Mouse (Mus musculus): Measurements from ENCODE around the gene Naa10. TPM values are rescaled to one million over a fixed set of nuclear protein-coding genes. Genes with fewer than 3 reads are reported as not detected.
A peak's percentile ranks its signal among the peaks of the same experiment; 100 is the strongest.

Gene Naa10
- total and polyA plus RNA-seq, 2 experiments from 2014 or later = 62.5 to 95.2 TPM

- WGBS = 22% methylated on average over 31 of the region's 31 CpGs
- H3K36me3 ChIP-seq (replicated peaks; ENCODE audit: control insufficient read depth, insufficient read depth, low read length) = peaks cover 6% of the 10 kb centered on the region; the same call in 1 of the 2 replicates
- H3K9ac ChIP-seq (replicated peaks; ENCODE audit: low read depth, low read length) = no peak overlapping the region; the same call in 1 of the 2 replicates
- no peak overlapping the region for H3K4me3 ChIP-seq (ENCODE audit: low read depth, low read length)
- no peaks in the 10 kb centered on the region for H3K27me3 ChIP-seq (ENCODE audit: control insufficient read depth, insufficient read depth, low read length)
- peak overlapping the region; percentile 42 for H3K4me2 ChIP-seq (ENCODE audit: low read depth, low read length)
- peak; percentile 98 for ATAC-seq (ENCODE audit: insufficient read depth, low read depth)
- no peaks in the 10 kb centered on the region for H3K9me3 ChIP-seq (replicated peaks; ENCODE audit: control insufficient read depth, low read length)
- no peaks in the 10 kb centered on the region for H3K4me1 ChIP-seq (ENCODE audit: control insufficient read depth, insufficient read depth)
- peak; percentile 50 for TF ChIP-seq CTCF (IDR thresholded peaks at IDR 0.05; ENCODE audit: low read depth)
- no peak for TF ChIP-seq EP300 (IDR thresholded peaks at IDR 0.05; ENCODE audit: low read depth)
- peak; percentile 97 for DNase-seq (ENCODE audit: low spot score)
- peak overlapping the region; percentile 85 for H3K27ac ChIP-seq (ENCODE audit: low read depth)
Measured at GRCm38 (mm10) chrX:73914827-73915703, 6.7 kb downstream of the Naa10 start.

GRCm38 (mm10) chrX:73911588-73911987 is 10.2 kb downstream of the Naa10 start:
- 69% methylated on average over 2 of the region's 2 CpGs for WGBS
- no peak overlapping the region; the same call in 1 of the 2 replicates for H3K4me2 ChIP-seq (ENCODE audit: low read depth, low read length)
- TF ChIP-seq CTCF (IDR thresholded peaks at IDR 0.05; ENCODE audit: low read depth) (no peak), EP300 (IDR thresholded peaks at IDR 0.05; ENCODE audit: low read depth) (no peak)

GRCm38 (mm10) chrX:73911156-73911555 is 10.6 kb downstream of the Naa10 start:
- Histone ChIP-seq H3K4me2 (ENCODE audit: low read depth, low read length) (peak overlapping the region; percentile 37), H3K4me1 (ENCODE audit: control insufficient read depth, insufficient read depth) (no peaks in the 10 kb centered on the region), H3K9ac (replicated peaks; ENCODE audit: low read depth, low read length) (no peak overlapping the region), H3K27me3 (ENCODE audit: control insufficient read depth, insufficient read depth, low read length) (no peaks in the 10 kb centered on the region), H3K9me3 (replicated peaks; ENCODE audit: control insufficient read depth, low read length) (no peaks in the 10 kb centered on the region), H3K36me3 (replicated peaks; ENCODE audit: control insufficient read depth, insufficient read depth, low read length) (no peaks in the 10 kb centered on the region), H3K27ac (ENCODE audit: low read depth) (peak overlapping the region; percentile 53; the same call in 1 of the 2 replicates), H3K4me3 (ENCODE audit: low read depth, low read length) (peak overlapping the region; percentile 21; the same call in 1 of the 2 replicates)
- DNase-seq (ENCODE audit: low spot score) (no peak), ATAC-seq (ENCODE audit: insufficient read depth, low read depth) (no peak)
- 31% methylated on average over 20 of the region's 26 CpGs for WGBS
- no peak for TF ChIP-seq CTCF (IDR thresholded peaks at IDR 0.05; ENCODE audit: low read depth)
- no peak for TF ChIP-seq EP300 (IDR thresholded peaks at IDR 0.05; ENCODE audit: low read depth)

More at GRCm38 (mm10) chrX:73911588-73911987, 10.2 kb downstream of the Naa10 start:
- ATAC-seq (ENCODE audit: insufficient read depth, low read depth) (no peak), DNase-seq (ENCODE audit: low spot score) (no peak)
- Histone ChIP-seq H3K4me1 (ENCODE audit: control insufficient read depth, insufficient read depth) (no peaks in the 10 kb centered on the region), H3K9me3 (replicated peaks; ENCODE audit: control insufficient read depth, low read length) (no peaks in the 10 kb centered on the region), H3K27me3 (ENCODE audit: control insufficient read depth, insufficient read depth, low read length) (no peaks in the 10 kb centered on the region), H3K27ac (ENCODE audit: low read depth) (peak overlapping the region; percentile 53; the same call in 1 of the 2 replicates), H3K9ac (replicated peaks; ENCODE audit: low read depth, low read length) (no peak overlapping the region), H3K4me3 (ENCODE audit: low read depth, low read length) (no peak overlapping the region), H3K36me3 (replicated peaks; ENCODE audit: control insufficient read depth, insufficient read depth, low read length) (no peaks in the 10 kb centered on the region)

GRCm38 (mm10) chrX:73910451-73910850 is 11.3 kb downstream of the Naa10 start:
- Histone ChIP-seq H3K27me3 (ENCODE audit: control insufficient read depth, insufficient read depth, low read length) (no peaks in the 10 kb centered on the region), H3K4me3 (ENCODE audit: low read depth, low read length) (peak overlapping the region; percentile 21; the same call in 1 of the 2 replicates), H3K4me1 (ENCODE audit: control insufficient read depth, insufficient read depth) (no peaks in the 10 kb centered on the region), H3K36me3 (replicated peaks; ENCODE audit: control insufficient read depth, insufficient read depth, low read length) (no peaks in the 10 kb centered on the region), H3K27ac (ENCODE audit: low read depth) (no peak overlapping the region), H3K9ac (replicated peaks; ENCODE audit: low read depth, low read length) (no peak overlapping the region), H3K4me2 (ENCODE audit: low read depth, low read length) (peak overlapping the region; percentile 37; the same call in 1 of the 2 replicates), H3K9me3 (replicated peaks; ENCODE audit: control insufficient read depth, low read length) (no peaks in the 10 kb centered on the region)
- ATAC-seq (ENCODE audit: insufficient read depth, low read depth) = no peak
- DNase-seq (ENCODE audit: low spot score) = no peak
- TF ChIP-seq CTCF (IDR thresholded peaks at IDR 0.05; ENCODE audit: low read depth) = no peak
- TF ChIP-seq EP300 (IDR thresholded peaks at IDR 0.05; ENCODE audit: low read depth) = no peak

- Histone ChIP-seq H3K4me1 (ENCODE audit: control insufficient read depth, insufficient read depth) (no peaks in the 10 kb centered on the region), H3K4me3 (ENCODE audit: low read depth, low read length) (no peak overlapping the region; the same call in 1 of the 2 replicates), H3K9ac (replicated peaks; ENCODE audit: low read depth, low read length) (no peak overlapping the region), H3K9me3 (replicated peaks; ENCODE audit: control insufficient read depth, low read length) (no peaks in the 10 kb centered on the region), H3K36me3 (replicated peaks; ENCODE audit: control insufficient read depth, insufficient read depth, low read length) (no peaks in the 10 kb centered on the region), H3K4me2 (ENCODE audit: low read depth, low read length) (peak overlapping the region; percentile 15; the same call in 1 of the 2 replicates), H3K27me3 (ENCODE audit: control insufficient read depth, insufficient read depth, low read length) (no peaks in the 10 kb centered on the region), H3K27ac (ENCODE audit: low read depth) (no peak overlapping the region)
- ATAC-seq (ENCODE audit: insufficient read depth, low read depth) (no peak), DNase-seq (ENCODE audit: low spot score) (no peak)
- TF ChIP-seq CTCF (IDR thresholded peaks at IDR 0.05; ENCODE audit: low read depth) (no peak), EP300 (IDR thresholded peaks at IDR 0.05; ENCODE audit: low read depth) (no peak)
- 71% methylated on average over 1 of the region's 1 CpGs for WGBS
Measured at GRCm38 (mm10) chrX:73910049-73910448, 11.7 kb downstream of the Naa10 start.
